Mouse (Mus musculus) bone marrow macrophage, adult 2 months (primary cell): ENCODE measurements around the gene Evi5.

Experiments used
- CTCF ChIP-seq: IDR thresholded peaks from 2 replicates; pipeline ENCODE4 v1.5.1; 2012; ENCODE audit warnings: low read depth, mild to moderate bottlenecking, low read length, moderate library complexity
- POLR2A ChIP-seq: IDR thresholded peaks from 2 replicates; pipeline ENCODE4 v1.6.1; 2012; ENCODE audit warnings: mild to moderate bottlenecking, low read depth, low read length, borderline replicate concordance

DNA sequence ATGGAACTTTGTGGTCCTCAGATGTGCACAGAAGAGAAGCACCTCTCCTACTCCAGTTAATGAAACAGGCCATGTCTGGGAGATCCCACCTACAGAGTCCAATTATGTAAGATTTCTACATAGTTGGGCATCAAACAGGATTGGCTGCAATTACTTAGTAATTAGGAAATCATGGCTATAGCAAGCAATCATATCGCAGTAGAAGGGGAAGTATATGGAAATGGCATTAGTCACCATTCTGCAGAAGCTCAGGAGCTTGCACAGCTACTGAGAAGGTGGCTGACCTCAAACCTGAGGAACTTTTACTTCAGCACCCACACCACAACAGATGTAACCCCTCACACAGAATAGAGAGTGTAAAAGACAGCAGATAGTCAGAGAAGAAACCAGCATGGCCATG lies 47.9 kb upstream of the Evi5 start:
- no peak for TF ChIP-seq POLR2A
- no peak for TF ChIP-seq CTCF
